Comparison of ENCODE assay signal across 27 mouse cellular contexts in the genomic region with DNA sequence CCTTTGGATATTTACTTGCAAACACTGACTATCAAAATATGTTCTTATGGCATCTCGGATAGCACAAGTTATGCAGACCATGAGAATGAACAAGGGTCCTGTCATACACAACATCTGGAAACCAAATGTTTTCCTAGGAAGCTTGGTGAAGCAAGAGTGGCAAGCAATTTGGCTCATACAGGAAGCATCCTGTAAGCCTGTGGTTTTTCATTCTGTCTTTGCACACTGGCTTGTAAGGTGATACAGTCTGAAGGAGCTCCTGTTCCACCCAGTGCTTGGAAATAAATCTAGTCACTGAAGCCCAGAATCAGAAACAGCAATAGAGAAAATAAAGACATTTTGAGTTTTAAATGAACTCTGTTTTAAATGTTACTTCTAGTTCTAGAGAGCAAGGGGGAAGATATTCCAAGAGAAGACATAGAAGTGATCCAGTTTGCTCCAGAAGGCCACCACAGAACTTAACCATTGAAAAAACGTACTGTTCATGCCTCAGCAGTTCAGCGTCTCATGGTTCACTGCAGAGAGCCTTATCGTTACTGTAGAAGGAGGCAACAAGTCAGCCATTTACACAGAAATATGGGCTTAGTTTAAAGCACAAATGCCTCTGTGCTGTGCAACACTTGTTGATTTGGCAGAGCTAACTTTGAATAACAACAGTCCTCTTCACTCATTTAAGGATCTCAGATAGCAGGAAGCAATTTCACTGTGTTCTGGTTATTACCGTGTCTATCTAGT.
DNase-seq lines count a peak whose midpoint lies in the region; ATAC-seq lines count a peak whose summit lies in the region.
"Had no signal": no experiment of that assay in that cellular context is flagged by ENCODE, and none has a peak within 500 bp of the region (broad histone marks: within the 10 kb centered on the region; RNA-seq: fewer than 3 reads in every experiment).

No protein-coding gene starts in this region.

- WGBS in kidney, embryonic 15.5 days: 48% methylated on average over 5 of the region's 5 CpGs
- WGBS in embryonic facial prominence, embryonic 14.5 days: 51% methylated on average over 5 of the region's 5 CpGs
- 88% methylated on average over 5 of the region's 5 CpGs for whole genome bisulfite sequencing in forebrain, embryonic 11.5 days

- peak; percentile 82 for ATAC-seq in kidney, embryonic 15.5 days (replicated peaks; ENCODE audit: low FRiP score)
- no peak for ATAC-seq in embryonic facial prominence, embryonic 14.5 days (ENCODE audit: low read depth)
- no peak for ATAC-seq in forebrain, embryonic 11.5 days (replicated peaks; ENCODE audit: low FRiP score)
- ATAC-seq: forebrain, embryonic 14.5 days; intestine, postnatal 0 days; midbrain, embryonic 16.5 days had no signal

- no peak overlapping the region for H3K9ac ChIP-seq in kidney, embryonic 15.5 days
- no peak overlapping the region for H3K9ac ChIP-seq in embryonic facial prominence, embryonic 14.5 days (ENCODE audit: low read depth, low read length)
- H3K9ac ChIP-seq in forebrain, embryonic 11.5 days (ENCODE audit: low read length): no peak overlapping the region
- H3K9ac ChIP-seq: embryonic facial prominence, embryonic 15.5 days; heart, embryonic 13.5 days; hindbrain, embryonic 14.5 days; limb, embryonic 12.5 days; liver, embryonic 15.5 days; lung, embryonic 14.5 days; neural tube, embryonic 12.5 days had no signal

- H3K4me2 ChIP-seq in kidney, embryonic 15.5 days: no peak overlapping the region
- H3K4me2 ChIP-seq in embryonic facial prominence, embryonic 14.5 days (ENCODE audit: low read depth, low read length): no peak overlapping the region
- H3K4me2 ChIP-seq in forebrain, embryonic 11.5 days (ENCODE audit: low read depth, low read length, severe bottlenecking): no peak overlapping the region
- H3K4me2 ChIP-seq: embryonic facial prominence, embryonic 15.5 days; heart, embryonic 13.5 days; hindbrain, embryonic 14.5 days; limb, embryonic 12.5 days; liver, embryonic 15.5 days; lung, embryonic 14.5 days; neural tube, embryonic 12.5 days had no signal

- H3K36me3 ChIP-seq in kidney, embryonic 15.5 days: no peaks in the 10 kb centered on the region
- no peaks in the 10 kb centered on the region for H3K36me3 ChIP-seq in embryonic facial prominence, embryonic 14.5 days (ENCODE audit: control insufficient read depth, insufficient read depth, low read length)
- H3K36me3 ChIP-seq in forebrain, embryonic 11.5 days (ENCODE audit: control insufficient read depth, insufficient read depth, low read length): no peaks in the 10 kb centered on the region
- H3K36me3 ChIP-seq: embryonic facial prominence, embryonic 15.5 days; heart, embryonic 13.5 days; limb, embryonic 12.5 days; liver, embryonic 15.5 days; midbrain, embryonic 10.5 days; neural tube, embryonic 12.5 days had no signal

- H3K27me3 ChIP-seq in kidney, embryonic 15.5 days: no peaks in the 10 kb centered on the region
- H3K27me3 ChIP-seq in embryonic facial prominence, embryonic 14.5 days (replicated peaks; ENCODE audit: control insufficient read depth, insufficient read depth, low read length): no peaks in the 10 kb centered on the region; the same call in 1 of the 2 replicates
- no peaks in the 10 kb centered on the region for H3K27me3 ChIP-seq in forebrain, embryonic 11.5 days (ENCODE audit: control insufficient read depth, insufficient read depth, low read length)
- H3K27me3 ChIP-seq: embryonic facial prominence, embryonic 15.5 days; heart, embryonic 13.5 days; liver, embryonic 15.5 days; neural tube, embryonic 12.5 days had no signal

- no peaks in the 10 kb centered on the region for H3K9me3 ChIP-seq in kidney, embryonic 15.5 days (replicated peaks)
- no peaks in the 10 kb centered on the region for H3K9me3 ChIP-seq in embryonic facial prominence, embryonic 14.5 days (ENCODE audit: control insufficient read depth, low read length)
- H3K9me3 ChIP-seq in forebrain, embryonic 11.5 days (ENCODE audit: control insufficient read depth, low read length): no peaks in the 10 kb centered on the region
- H3K9me3 ChIP-seq: embryonic facial prominence, embryonic 15.5 days; heart, embryonic 13.5 days; limb, embryonic 12.5 days; liver, embryonic 15.5 days; midbrain, embryonic 10.5 days; neural tube, embryonic 12.5 days had no signal

- no peak overlapping the region for H3K4me3 ChIP-seq in kidney, embryonic 15.5 days (replicated peaks)
- no peak overlapping the region for H3K4me3 ChIP-seq in embryonic facial prominence, embryonic 14.5 days (ENCODE audit: low read depth, low read length)
- H3K4me3 ChIP-seq in forebrain, embryonic 11.5 days (ENCODE audit: low read depth, low read length): no peak overlapping the region
- H3K4me3 ChIP-seq: embryonic facial prominence, embryonic 15.5 days; heart, adult 2 months; heart, embryonic 13.5 days; limb, embryonic 12.5 days; liver, embryonic 15.5 days; midbrain, embryonic 10.5 days; neural tube, embryonic 12.5 days had no signal

- peak overlapping the region; percentile 27; the same call in 1 of the 2 replicates for H3K27ac ChIP-seq in kidney, embryonic 15.5 days
- H3K27ac ChIP-seq in embryonic facial prominence, embryonic 14.5 days (replicated peaks; ENCODE audit: low read depth, low read length): no peak overlapping the region
- H3K27ac ChIP-seq in forebrain, embryonic 11.5 days (ENCODE audit: low read depth, low read length): no peak overlapping the region
- H3K27ac ChIP-seq: embryonic facial prominence, embryonic 15.5 days; heart, adult 2 months; heart, embryonic 13.5 days; hindbrain, embryonic 14.5 days; limb, embryonic 12.5 days; liver, embryonic 15.5 days; midbrain, embryonic 10.5 days; neural tube, embryonic 12.5 days had no signal

- peak; percentile 20 for DNase-seq in embryo, embryonic 11 days
- DNase-seq in embryo, embryonic 10 days (ENCODE audit: low spot score): no peak
- no peak for DNase-seq in kidney, adult 18-20 months
- peak; percentile 32 for DNase-seq in embryonic facial prominence, embryonic 14.5 days (ENCODE audit: low spot score)
- no peak for DNase-seq in forebrain, embryonic 11.5 days (ENCODE audit: low spot score)
- no peak for DNase-seq in adrenal gland, adult 18-20 months (ENCODE audit: low spot score in 2 of 2)
- DNase-seq: adrenal gland, postnatal 25 days; cerebellum, adult 11-12 months; cerebellum, adult 9-11 months; heart, adult 2 months; heart, postnatal 10 days; lung, embryonic 14.5 days; lung, postnatal 14 days; right cerebral cortex, adult 18-20 months; spleen, adult 18-20 months; thymus, postnatal 14 days had no signal

- no peaks in the 10 kb centered on the region for H3K4me1 ChIP-seq in kidney, embryonic 15.5 days
- 0 out of 2 replicates have a peak, but pooled peaks cover 3% of the 10 kb centered on the region for H3K4me1 ChIP-seq in embryonic facial prominence, embryonic 14.5 days (ENCODE audit: control insufficient read depth, insufficient read depth, low read length)
- no peaks in the 10 kb centered on the region for H3K4me1 ChIP-seq in forebrain, embryonic 11.5 days (replicated peaks; ENCODE audit: control insufficient read depth, insufficient read depth, low read length)
- H3K4me1 ChIP-seq: embryonic facial prominence, embryonic 15.5 days; heart, embryonic 13.5 days; limb, embryonic 12.5 days; liver, embryonic 15.5 days; midbrain, embryonic 10.5 days; neural tube, embryonic 12.5 days had no signal

Comparison
In these comparisons a context has a peak if more than half of its experiments do, and no peak if none do; other contexts are left out.
1. DNase-seq: peak in embryo, embryonic 11 days (single experiment) and embryonic facial prominence, embryonic 14.5 days (single experiment); none in embryo, embryonic 10 days (single experiment), kidney, adult 18-20 months (single experiment), forebrain, embryonic 11.5 days (single experiment) and adrenal gland, adult 18-20 months (0 of 2).